Mouse (Mus musculus) R1 (cell line): ENCODE data around the gene Aif1.

ENCODE experiments used
- DNase-seq: peaks from one replicate; pipeline ENCODE4 v3.0.0-alpha.2; 2018; ENCODE audit warnings: low read depth, low spot score

Gene Aif1

GRCm38 (mm10) chr17:35195631-35196320 lies 19.9 kb upstream of the Aif1 start:
- peak; percentile 74 for DNase-seq

- DNase-seq = no peak
These were observed 19.2 kb upstream of the Aif1 start for GRCm38 (mm10) chr17:35194844-35195630.

- no peak for DNase-seq
These were observed 18.3 kb upstream of the Aif1 start, which contains the start of gene Ltb for GRCm38 (mm10) chr17:35193881-35194843. TSS of gene Ltb (plus strand) at chr17:35194439.

- no peak for DNase-seq
These were observed 17.1 kb upstream of the Aif1 start for GRCm38 (mm10) chr17:35192924-35193323.

- DNase-seq = peak; percentile 45
These were observed 15.9 kb upstream of the Aif1 start for GRCm38 (mm10) chr17:35191723-35192122.

GRCm38 (mm10) chr17:35190096-35190495 lies 14.2 kb upstream of the Aif1 start:
- DNase-seq = no peak

GRCm38 (mm10) chr17:35189186-35189585 lies 13.3 kb upstream of the Aif1 start:
- DNase-seq = no peak

- DNase-seq = no peak
These were observed 12.2 kb upstream of the Aif1 start, which contains the start of gene Lst1 for GRCm38 (mm10) chr17:35187959-35188610. TSS of gene Lst1 (minus strand) at chr17:35188439.

GRCm38 (mm10) chr17:35187345-35187744 lies 11.5 kb upstream of the Aif1 start:
- DNase-seq = no peak

GRCm38 (mm10) chr17:35186681-35187080 lies 10.8 kb upstream of the Aif1 start:
- peak; percentile 98 for DNase-seq

- peak; percentile 95 for DNase-seq
These were observed 10.1 kb upstream of the Aif1 start for GRCm38 (mm10) chr17:35185639-35186611.

- DNase-seq = no peak
These were observed 4.2 kb upstream of the Aif1 start for GRCm38 (mm10) chr17:35180093-35180492.

GRCm38 (mm10) chr17:35178528-35178927 lies 2.7 kb upstream of the Aif1 start:
- DNase-seq = peak; percentile 77

- DNase-seq = no peak
These were observed 486 bp downstream of the Aif1 start for GRCm38 (mm10) chr17:35175382-35175781.

- DNase-seq = no peak
These were observed 1.5 kb downstream of the Aif1 start for GRCm38 (mm10) chr17:35174201-35174977.

- DNase-seq = no peak
These were observed 2.5 kb downstream of the Aif1 start for GRCm38 (mm10) chr17:35173329-35173728.

- no peak for DNase-seq
These were observed 3.2 kb downstream of the Aif1 start for GRCm38 (mm10) chr17:35172445-35173234.

GRCm38 (mm10) chr17:35168541-35169207 lies 7.2 kb downstream of the Aif1 start:
- peak; percentile 82 for DNase-seq
